Mouse (Mus musculus) midbrain, postnatal 0 days (tissue): ENCODE measurements around the gene Cables2. TPM values are rescaled to one million over a fixed set of nuclear protein-coding genes. Genes with fewer than 3 reads are reported as not detected.

ENCODE experiments used
- ATAC-seq: fragments of 200-750 bp; cut with Nextera tagmentation; 2 replicates; pipeline ENCODE4 v1.8.0; 2017; ENCODE audit warnings: moderate number of reproducible peaks, mild to moderate bottlenecking, moderate TSS enrichment, moderate library complexity; ENCODE audit not compliant: low FRiP score
- DNase-seq: peaks from one replicate; pipeline ENCODE4 v3.0.0-alpha.2; 2015; ENCODE audit warnings: low spot score
- H3K27ac ChIP-seq: fragments of 300-500 bp; sonication (generic); 2 replicates; pipeline ENCODE4 v1.5.1; 2014; ENCODE audit warnings: low read depth, mild to moderate bottlenecking, low read length, mixed read lengths
- H3K27me3 ChIP-seq: fragments of 300-500 bp; sonication (generic); 2 replicates; pipeline ENCODE4 v1.6.1; 2014; ENCODE audit warnings: low read length, control low read depth, mixed read lengths; ENCODE audit not compliant: insufficient read depth
- H3K36me3 ChIP-seq: fragments of 300-500 bp; sonication (generic); 2 replicates; pipeline ENCODE4 v1.6.1; 2014; ENCODE audit warnings: low read length, control low read depth, mixed read lengths; ENCODE audit not compliant: insufficient read depth
- H3K4me1 ChIP-seq: fragments of 300-500 bp; sonication (generic); 2 replicates; pipeline ENCODE4 v1.6.1; 2014; ENCODE audit warnings: mild to moderate bottlenecking, control low read depth, antibody characterized with exemption, low read length, mixed read lengths; ENCODE audit not compliant: insufficient read depth
- H3K4me2 ChIP-seq: fragments of 300-500 bp; sonication (generic); 2 replicates; pipeline ENCODE4 v1.6.1; 2014; ENCODE audit warnings: low read depth, mild to moderate bottlenecking, low read length, mixed read lengths; ENCODE audit not compliant: poor library complexity, severe bottlenecking
- H3K4me3 ChIP-seq: fragments of 300-500 bp; sonication (generic); 2 replicates; pipeline ENCODE4 v1.5.1; 2014; ENCODE audit warnings: low read depth, mild to moderate bottlenecking, low read length, moderate library complexity
- H3K9ac ChIP-seq: fragments of 300-500 bp; sonication (generic); replicated peaks from 2 replicates; pipeline ENCODE4 v1.6.1; 2014; ENCODE audit warnings: mild to moderate bottlenecking, low read length, moderate library complexity, mixed read lengths; ENCODE audit not compliant: poor library complexity, severe bottlenecking
- H3K9me3 ChIP-seq: fragments of 300-500 bp; sonication (generic); 2 replicates; pipeline ENCODE4 v1.6.1; 2016; ENCODE audit warnings: low read length, control low read depth
- CTCF ChIP-seq: IDR thresholded peaks from 2 replicates; pipeline ENCODE4 v1.5.1; 2016; ENCODE audit warnings: antibody characterized with exemption, mild to moderate bottlenecking
- WGBS: fragments of 180-500 bp; shearing (Covaris S2); extraction: QIAGEN DNeasy Blood & Tissue Kit; methylation state at CpG from one replicate; pipeline ENCODE4 v1.1.7; 2014; 5-methylcytosine and 5-hydroxymethylcytosine counted together
- polyA plus RNA-seq: library from polyadenylated mRNA; unstranded; fragments of >200 nt; fragmentation: Nextera tagmentation; extraction: Ambion mirVana; gene quantifications from 2 replicates; pipeline ENCODE4 v1.2.1, GENCODE M21; 2015
- total RNA-seq: library from RNA; depleted of rRNA; stranded (reverse); fragments of >200 nt; gene quantifications from 2 replicates; pipeline ENCODE4 v1.2.3, GENCODE M21; 2014

The Cables2 gene
- total and polyA plus RNA-seq, 2 experiments from 2014 or later: 37.8 to 59.1 TPM

- no peak overlapping the region for H3K4me2 ChIP-seq
- DNase-seq: no peak
- H3K27ac ChIP-seq: no peak overlapping the region
- WGBS: 88% methylated on average over 7 of the region's 7 CpGs
- H3K4me1 ChIP-seq: no peaks in the 10 kb centered on the region
- no peak for ATAC-seq
- no peaks in the 10 kb centered on the region for H3K36me3 ChIP-seq
- no peak overlapping the region for H3K9ac ChIP-seq
- TF ChIP-seq CTCF: no peak
- no peaks in the 10 kb centered on the region for H3K27me3 ChIP-seq
- H3K9me3 ChIP-seq: no peaks in the 10 kb centered on the region
- H3K4me3 ChIP-seq: no peak overlapping the region
These were observed 40.0 kb downstream of the Cables2 start for GRCm38 (mm10) chr2:180233101-180233904.

- Histone ChIP-seq H3K4me1 (no peaks in the 10 kb centered on the region), H3K27me3 (peaks cover 5% of the 10 kb centered on the region; the same call in 1 of the 2 replicates), H3K36me3 (no peaks in the 10 kb centered on the region), H3K4me3 (no peak overlapping the region), H3K9me3 (no peaks in the 10 kb centered on the region), H3K27ac (no peak overlapping the region), H3K4me2 (no peak overlapping the region), H3K9ac (no peak overlapping the region)
- ATAC-seq (no peak), DNase-seq (no peak)
- no peak for TF ChIP-seq CTCF
- 65% methylated on average over 4 of the region's 4 CpGs for WGBS
These were observed 42.8 kb downstream of the Cables2 start for GRCm38 (mm10) chr2:180230482-180230881.

GRCm38 (mm10) chr2:180229129-180229528 lies 44.2 kb downstream of the Cables2 start:
- Histone ChIP-seq H3K4me2 (no peak overlapping the region), H3K36me3 (no peaks in the 10 kb centered on the region), H3K9me3 (no peaks in the 10 kb centered on the region), H3K27me3 (peaks cover 15% of the 10 kb centered on the region; the same call in 1 of the 2 replicates), H3K9ac (no peak overlapping the region), H3K4me1 (no peaks in the 10 kb centered on the region), H3K27ac (no peak overlapping the region), H3K4me3 (no peak overlapping the region)
- ATAC-seq (no peak), DNase-seq (no peak)
- no peak for TF ChIP-seq CTCF
- 92% methylated on average over 3 of the region's 3 CpGs for WGBS

- no peak overlapping the region for H3K4me3 ChIP-seq
- DNase-seq (peak; percentile 29), ATAC-seq (no peak)
- H3K4me2 ChIP-seq: no peak overlapping the region
- peaks cover 18% of the 10 kb centered on the region; the same call in 1 of the 2 replicates for H3K27me3 ChIP-seq
- no peaks in the 10 kb centered on the region for H3K36me3 ChIP-seq
- no peak overlapping the region for H3K9ac ChIP-seq
- no peaks in the 10 kb centered on the region for H3K4me1 ChIP-seq
- WGBS: 71% methylated on average over 7 of the region's 7 CpGs
- no peaks in the 10 kb centered on the region for H3K9me3 ChIP-seq
- H3K27ac ChIP-seq: no peak overlapping the region
- no peak for TF ChIP-seq CTCF
These were observed 44.7 kb downstream of the Cables2 start for GRCm38 (mm10) chr2:180228592-180228991.

- no peak overlapping the region for H3K9ac ChIP-seq
- WGBS: 56% methylated on average over 6 of the region's 6 CpGs
- ATAC-seq (no peak), DNase-seq (no peak)
- TF ChIP-seq CTCF: no peak
- H3K27ac ChIP-seq: no peak overlapping the region
- peaks cover 23% of the 10 kb centered on the region; the same call in 1 of the 2 replicates for H3K27me3 ChIP-seq
- no peaks in the 10 kb centered on the region for H3K4me1 ChIP-seq
- no peaks in the 10 kb centered on the region for H3K36me3 ChIP-seq
- no peak overlapping the region for H3K4me3 ChIP-seq
- H3K9me3 ChIP-seq: no peaks in the 10 kb centered on the region
- H3K4me2 ChIP-seq: no peak overlapping the region
These were observed 45.2 kb downstream of the Cables2 start for GRCm38 (mm10) chr2:180228060-180228458.
